Mouse (Mus musculus) stomach, embryonic 16.5 days (tissue): ENCODE measurements around the gene Gm5136. TPM values are rescaled to one million over a fixed set of nuclear protein-coding genes. Genes with fewer than 3 reads are reported as not detected.

Experiments
- ATAC-seq: fragments of 200-750 bp; cut with Nextera tagmentation; 2 replicates; pipeline ENCODE4 v1.8.0; 2017; ENCODE audit warnings: moderate number of reproducible peaks, moderate TSS enrichment; ENCODE audit not compliant: insufficient read depth, low FRiP score
- H3K27ac ChIP-seq: fragments of 300-500 bp; sonication (generic); 2 replicates; pipeline ENCODE4 v1.5.1; 2014; ENCODE audit warnings: low read length
- H3K27me3 ChIP-seq: fragments of 300-500 bp; sonication (generic); 2 replicates; pipeline ENCODE4 v1.6.1; 2014; ENCODE audit warnings: low read length, control low read depth, mixed read lengths; ENCODE audit not compliant: control insufficient read depth, insufficient read depth
- H3K36me3 ChIP-seq: fragments of 300-500 bp; sonication (generic); 2 replicates; pipeline ENCODE4 v1.6.1; 2014; ENCODE audit warnings: low read length; ENCODE audit not compliant: control insufficient read depth, insufficient read depth
- H3K4me1 ChIP-seq: fragments of 300-500 bp; sonication (generic); 2 replicates; pipeline ENCODE4 v1.6.1; 2014; ENCODE audit warnings: low read length, control low read depth, mixed read lengths; ENCODE audit not compliant: control insufficient read depth, insufficient read depth
- H3K4me2 ChIP-seq: fragments of 300-500 bp; sonication (generic); 2 replicates; pipeline ENCODE4 v1.6.1; 2014; ENCODE audit warnings: low read depth, low read length, mixed read lengths
- H3K4me3 ChIP-seq: fragments of 300-500 bp; sonication (generic); replicated peaks from 2 replicates; pipeline ENCODE4 v1.5.1; 2014; ENCODE audit warnings: mild to moderate bottlenecking, low read length
- H3K9ac ChIP-seq: fragments of 300-500 bp; sonication (generic); 2 replicates; pipeline ENCODE4 v1.6.1; 2014; ENCODE audit warnings: low read length
- H3K9me3 ChIP-seq: fragments of 300-500 bp; sonication (generic); replicated peaks from 2 replicates; pipeline ENCODE4 v1.6.1; 2016; ENCODE audit warnings: low read length, control low read depth; ENCODE audit not compliant: control insufficient read depth
- WGBS: fragments of 180-500 bp; shearing (Covaris S2); extraction: QIAGEN DNeasy Blood & Tissue Kit; methylation state at CpG from one replicate; pipeline ENCODE4 v1.1.7; 2014; 5-methylcytosine and 5-hydroxymethylcytosine counted together
- polyA plus RNA-seq: library from polyadenylated mRNA; unstranded; fragments of >200 nt; fragmentation: Nextera tagmentation; extraction: Ambion mirVana; gene quantifications from 2 replicates; pipeline ENCODE4 v1.2.1, GENCODE M21; 2015

Gm5136 gene
- polyA plus RNA-seq, 1 experiment from 2014 or later = not detected

DNA sequence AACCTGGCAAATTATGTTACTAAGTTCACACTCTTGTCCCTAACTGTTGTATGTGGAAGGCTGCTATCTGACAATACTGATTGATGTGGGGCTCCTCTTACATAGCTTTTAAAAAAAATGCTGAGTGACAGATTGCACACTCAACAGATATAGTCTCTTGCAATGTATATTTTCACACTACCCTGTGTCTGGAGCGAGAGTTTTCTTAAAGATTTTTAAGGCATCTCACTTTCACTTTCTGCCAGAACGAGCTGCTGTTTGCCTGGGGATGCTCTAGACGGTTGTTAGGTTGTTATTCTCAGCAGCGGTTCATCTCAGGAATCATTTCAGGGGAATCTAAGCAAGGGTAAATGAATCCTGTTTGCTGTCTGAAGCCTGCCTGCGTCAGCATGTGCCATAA, 2.9 kb downstream of the Gm5136 start:
- no peak for ATAC-seq
- no peak overlapping the region for H3K27ac ChIP-seq
- H3K4me2 ChIP-seq = no peak overlapping the region
- H3K9me3 ChIP-seq = no peaks in the 10 kb centered on the region
- H3K9ac ChIP-seq = no peak overlapping the region
- no peaks in the 10 kb centered on the region for H3K27me3 ChIP-seq
- H3K4me3 ChIP-seq = no peak overlapping the region
- 50% methylated on average over 5 of the region's 5 CpGs for WGBS
- H3K4me1 ChIP-seq = no peaks in the 10 kb centered on the region
- no peaks in the 10 kb centered on the region for H3K36me3 ChIP-seq

DNA sequence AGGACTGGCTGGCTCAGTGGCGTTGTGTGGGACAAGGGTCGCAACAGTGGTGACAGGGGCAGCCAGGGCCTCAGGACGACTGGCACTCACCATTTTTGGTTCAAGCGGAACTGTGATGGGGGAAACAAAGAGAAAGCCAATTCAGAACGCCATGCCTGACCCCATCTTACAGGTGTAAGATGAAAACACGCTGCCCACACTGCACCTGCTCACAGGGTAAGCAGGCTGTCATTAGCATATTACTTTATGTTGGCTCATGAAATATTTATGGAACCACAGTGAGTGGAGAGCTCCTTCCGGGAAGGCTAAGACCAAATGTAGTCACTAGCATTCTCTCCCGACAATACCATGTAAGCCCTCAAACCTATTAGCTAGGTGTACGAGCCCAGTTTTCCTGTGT, 9.0 kb downstream of the Gm5136 start:
- no peak for ATAC-seq
- H3K9ac ChIP-seq = no peak overlapping the region
- H3K4me2 ChIP-seq = no peak overlapping the region
- H3K36me3 ChIP-seq = no peaks in the 10 kb centered on the region
- H3K4me1 ChIP-seq = no peaks in the 10 kb centered on the region
- WGBS = 69% methylated on average over 9 of the region's 9 CpGs
- no peak overlapping the region for H3K27ac ChIP-seq
- H3K27me3 ChIP-seq = no peaks in the 10 kb centered on the region
- no peaks in the 10 kb centered on the region for H3K9me3 ChIP-seq
- no peak overlapping the region for H3K4me3 ChIP-seq

DNA sequence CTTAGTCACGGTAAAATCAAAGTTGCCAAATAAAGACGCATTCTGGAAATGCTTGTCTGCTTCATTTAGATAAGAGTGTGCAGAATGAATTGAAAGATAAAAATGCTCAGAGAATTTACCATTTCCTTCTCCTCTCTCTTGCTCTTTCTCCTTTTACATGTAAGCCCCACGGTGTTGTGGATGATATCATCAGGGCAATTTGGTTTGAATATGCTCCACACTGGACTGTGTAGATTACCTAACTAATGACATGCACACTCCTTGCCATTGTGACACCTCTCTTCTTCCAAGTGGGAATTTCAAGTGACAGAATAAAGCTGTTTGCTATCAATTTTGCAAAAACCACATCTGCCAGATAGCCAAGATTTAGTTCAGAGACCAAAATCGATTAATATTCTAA, 13.3 kb downstream of the Gm5136 start:
- 68% methylated on average over 4 of the region's 4 CpGs for WGBS
- Histone ChIP-seq H3K4me3 (no peak overlapping the region), H3K27ac (no peak overlapping the region), H3K4me1 (no peaks in the 10 kb centered on the region), H3K27me3 (no peaks in the 10 kb centered on the region), H3K36me3 (no peaks in the 10 kb centered on the region), H3K9me3 (no peaks in the 10 kb centered on the region), H3K9ac (no peak overlapping the region), H3K4me2 (no peak overlapping the region)
- no peak for ATAC-seq

GRCm38 (mm10) chr10:108679675-108680390, 20.1 kb downstream of the Gm5136 start:
- Histone ChIP-seq H3K4me1 (no peaks in the 10 kb centered on the region), H3K9me3 (no peaks in the 10 kb centered on the region), H3K4me3 (no peak overlapping the region), H3K9ac (no peak overlapping the region), H3K27me3 (no peaks in the 10 kb centered on the region), H3K4me2 (no peak overlapping the region), H3K36me3 (no peaks in the 10 kb centered on the region), H3K27ac (no peak overlapping the region)
- 47% methylated on average over 14 of the region's 14 CpGs for WGBS
- ATAC-seq = no peak

- H3K27me3 ChIP-seq = no peaks in the 10 kb centered on the region
- no peaks in the 10 kb centered on the region for H3K9me3 ChIP-seq
- WGBS = 72% methylated on average over 8 of the region's 8 CpGs
- H3K27ac ChIP-seq = no peak overlapping the region
- no peaks in the 10 kb centered on the region for H3K4me1 ChIP-seq
- H3K4me3 ChIP-seq = no peak overlapping the region
- no peak overlapping the region for H3K4me2 ChIP-seq
- no peak overlapping the region for H3K9ac ChIP-seq
- no peak for ATAC-seq
- H3K36me3 ChIP-seq = no peaks in the 10 kb centered on the region
Measured at GRCm38 (mm10) chr10:108677053-108677452, 22.9 kb downstream of the Gm5136 start.

- Histone ChIP-seq H3K36me3 (no peaks in the 10 kb centered on the region), H3K4me1 (no peaks in the 10 kb centered on the region), H3K9me3 (no peaks in the 10 kb centered on the region), H3K9ac (no peak overlapping the region), H3K4me3 (no peak overlapping the region), H3K4me2 (no peak overlapping the region), H3K27me3 (no peaks in the 10 kb centered on the region), H3K27ac (no peak overlapping the region)
- ATAC-seq = no peak
- 83% methylated on average over 3 of the region's 3 CpGs for WGBS
Measured at GRCm38 (mm10) chr10:108668944-108669343, 31.0 kb downstream of the Gm5136 start.

- Histone ChIP-seq H3K9me3 (no peaks in the 10 kb centered on the region), H3K4me3 (no peak overlapping the region), H3K9ac (no peak overlapping the region), H3K27me3 (no peaks in the 10 kb centered on the region), H3K4me2 (no peak overlapping the region), H3K27ac (no peak overlapping the region), H3K4me1 (no peaks in the 10 kb centered on the region), H3K36me3 (no peaks in the 10 kb centered on the region)
- ATAC-seq = no peak
- 64% methylated on average over 3 of the region's 3 CpGs for WGBS
Measured at GRCm38 (mm10) chr10:108660295-108660694, 39.7 kb downstream of the Gm5136 start.

DNA sequence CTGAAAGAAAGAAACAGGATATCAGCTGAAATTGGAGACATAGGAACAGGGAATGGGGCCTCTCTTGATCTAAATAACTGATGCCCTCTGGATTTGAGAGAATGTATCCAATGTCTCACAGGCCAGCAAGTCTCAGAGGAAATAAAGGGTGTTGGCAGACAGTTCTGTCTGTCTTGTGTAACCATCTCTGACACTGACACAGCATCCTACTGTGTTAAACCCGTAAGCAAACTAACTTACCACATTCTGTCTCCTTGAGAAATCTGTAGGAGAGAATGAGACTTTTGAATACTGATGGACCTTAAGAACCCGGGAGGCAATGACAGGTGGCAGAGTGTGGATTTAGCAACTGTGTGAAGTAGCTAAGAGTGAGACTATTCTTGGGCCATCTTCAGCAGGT, 41.7 kb downstream of the Gm5136 start:
- H3K27ac ChIP-seq = no peak overlapping the region
- no peak for ATAC-seq
- H3K4me1 ChIP-seq = no peaks in the 10 kb centered on the region
- no peak overlapping the region for H3K4me3 ChIP-seq
- H3K9ac ChIP-seq = no peak overlapping the region
- H3K36me3 ChIP-seq = no peaks in the 10 kb centered on the region
- H3K9me3 ChIP-seq = no peaks in the 10 kb centered on the region
- H3K4me2 ChIP-seq = no peak overlapping the region
- 74% methylated on average over 2 of the region's 2 CpGs for WGBS
- no peaks in the 10 kb centered on the region for H3K27me3 ChIP-seq

DNA sequence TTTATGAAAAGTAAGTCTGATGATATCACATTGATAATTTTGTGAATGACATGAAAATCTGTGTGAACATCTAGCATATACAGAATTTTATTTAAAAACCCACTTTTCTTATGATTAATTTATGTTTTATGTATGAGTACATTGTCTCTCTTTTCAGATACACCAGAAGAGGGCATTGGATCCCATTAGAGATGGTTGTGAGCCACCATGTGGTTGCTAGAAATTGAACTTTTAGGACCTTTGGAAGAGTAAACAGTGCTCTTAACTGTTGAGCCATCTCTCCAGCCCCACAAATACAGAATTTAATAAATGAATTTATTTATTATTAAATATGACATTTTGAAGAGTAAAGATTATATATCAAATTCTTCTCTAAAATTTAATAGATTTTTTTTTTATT, 42.3 kb downstream of the Gm5136 start:
- Histone ChIP-seq H3K9me3 (no peaks in the 10 kb centered on the region), H3K4me3 (no peak overlapping the region), H3K9ac (no peak overlapping the region), H3K4me2 (no peak overlapping the region), H3K27ac (no peak overlapping the region), H3K27me3 (no peaks in the 10 kb centered on the region), H3K36me3 (no peaks in the 10 kb centered on the region), H3K4me1 (no peaks in the 10 kb centered on the region)
- no peak for ATAC-seq
